Mouse (Mus musculus) stomach, embryonic 16.5 days (tissue): ENCODE results near the gene Osbpl3. TPM values are rescaled to one million over a fixed set of nuclear protein-coding genes. Genes with fewer than 3 reads are reported as not detected.

ENCODE experiments used
- ATAC-seq: fragments of 200-750 bp; cut with Nextera tagmentation; 2 replicates; pipeline ENCODE4 v1.8.0; 2017; ENCODE audit warnings: moderate number of reproducible peaks, moderate TSS enrichment; ENCODE audit not compliant: insufficient read depth, low FRiP score
- H3K27ac ChIP-seq: fragments of 300-500 bp; sonication (generic); 2 replicates; pipeline ENCODE4 v1.5.1; 2014; ENCODE audit warnings: low read length
- H3K27me3 ChIP-seq: fragments of 300-500 bp; sonication (generic); 2 replicates; pipeline ENCODE4 v1.6.1; 2014; ENCODE audit warnings: low read length, control low read depth, mixed read lengths; ENCODE audit not compliant: control insufficient read depth, insufficient read depth
- H3K36me3 ChIP-seq: fragments of 300-500 bp; sonication (generic); 2 replicates; pipeline ENCODE4 v1.6.1; 2014; ENCODE audit warnings: low read length; ENCODE audit not compliant: control insufficient read depth, insufficient read depth
- H3K4me1 ChIP-seq: fragments of 300-500 bp; sonication (generic); 2 replicates; pipeline ENCODE4 v1.6.1; 2014; ENCODE audit warnings: low read length, control low read depth, mixed read lengths; ENCODE audit not compliant: control insufficient read depth, insufficient read depth
- H3K4me2 ChIP-seq: fragments of 300-500 bp; sonication (generic); 2 replicates; pipeline ENCODE4 v1.6.1; 2014; ENCODE audit warnings: low read depth, low read length, mixed read lengths
- H3K4me3 ChIP-seq: fragments of 300-500 bp; sonication (generic); replicated peaks from 2 replicates; pipeline ENCODE4 v1.5.1; 2014; ENCODE audit warnings: mild to moderate bottlenecking, low read length
- H3K9ac ChIP-seq: fragments of 300-500 bp; sonication (generic); 2 replicates; pipeline ENCODE4 v1.6.1; 2014; ENCODE audit warnings: low read length
- H3K9me3 ChIP-seq: fragments of 300-500 bp; sonication (generic); replicated peaks from 2 replicates; pipeline ENCODE4 v1.6.1; 2016; ENCODE audit warnings: low read length, control low read depth; ENCODE audit not compliant: control insufficient read depth
- WGBS: fragments of 180-500 bp; shearing (Covaris S2); extraction: QIAGEN DNeasy Blood & Tissue Kit; methylation state at CpG from one replicate; pipeline ENCODE4 v1.1.7; 2014; 5-methylcytosine and 5-hydroxymethylcytosine counted together
- polyA plus RNA-seq: library from polyadenylated mRNA; unstranded; fragments of >200 nt; fragmentation: Nextera tagmentation; extraction: Ambion mirVana; gene quantifications from 2 replicates; pipeline ENCODE4 v1.2.1, GENCODE M21; 2015

The Osbpl3 gene
- polyA plus RNA-seq, 1 experiment from 2014 or later, result 15.5 TPM

DNA sequence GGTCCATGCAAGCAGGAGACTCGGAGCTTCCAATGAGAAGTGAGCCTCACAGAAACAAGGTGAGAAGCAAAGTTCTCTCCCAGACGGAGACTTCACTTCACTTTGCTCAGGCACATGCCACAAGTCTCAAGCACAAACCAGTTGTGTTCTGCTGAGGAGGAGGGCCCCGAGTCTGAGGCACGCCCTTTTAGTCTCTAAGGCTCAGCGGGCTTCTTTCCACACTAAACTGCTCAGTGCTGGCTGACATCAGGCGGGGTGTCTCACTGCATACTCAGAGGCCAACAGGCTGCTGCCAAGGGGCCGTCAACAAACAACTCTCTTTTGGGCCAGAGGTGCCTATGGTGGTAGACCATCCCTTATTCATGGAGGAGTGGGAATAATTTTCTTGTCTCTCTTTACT, 127.1 kb downstream of the Osbpl3 start:
- 31% methylated on average over 7 of the region's 7 CpGs for WGBS
- H3K4me3 ChIP-seq, result no peak overlapping the region
- H3K4me2 ChIP-seq, result peak overlapping the region; percentile 19; the same call in 1 of the 2 replicates
- H3K36me3 ChIP-seq, result 0 out of 2 replicates have a peak, but pooled peaks cover 5% of the 10 kb centered on the region
- H3K27ac ChIP-seq, result peak overlapping the region; percentile 47
- peak; percentile 65; the same call in 1 of the 2 replicates for ATAC-seq
- no peaks in the 10 kb centered on the region for H3K9me3 ChIP-seq
- no peaks in the 10 kb centered on the region for H3K27me3 ChIP-seq
- peaks cover 11% of the 10 kb centered on the region for H3K4me1 ChIP-seq
- H3K9ac ChIP-seq, result no peak overlapping the region; the same call in 1 of the 2 replicates

DNA sequence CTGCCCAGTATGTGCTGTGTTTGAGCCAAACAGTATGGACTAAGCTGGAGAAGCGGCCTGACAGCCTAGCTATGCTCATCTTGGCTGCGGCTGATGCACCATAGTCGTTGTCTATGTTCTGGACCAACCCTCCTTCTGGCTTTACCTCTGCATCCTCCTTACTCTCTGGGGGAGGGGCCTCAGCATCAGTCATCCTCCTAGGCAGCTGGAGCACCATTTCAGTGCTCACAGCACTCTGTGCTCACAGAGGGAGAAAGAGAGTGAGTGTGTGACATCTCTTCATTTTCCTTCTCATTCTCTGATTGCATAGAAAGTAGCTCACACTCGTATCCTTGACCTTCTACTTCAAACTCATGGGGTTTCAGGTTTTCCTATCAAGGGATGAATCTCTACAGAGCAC, 129.8 kb downstream of the Osbpl3 start:
- peaks cover 17% of the 10 kb centered on the region for H3K4me1 ChIP-seq
- no peak overlapping the region for H3K4me2 ChIP-seq
- 0 out of 2 replicates have a peak, but pooled peaks cover 5% of the 10 kb centered on the region for H3K36me3 ChIP-seq
- 82% methylated on average over 4 of the region's 4 CpGs for WGBS
- no peak overlapping the region for H3K4me3 ChIP-seq
- no peak overlapping the region for H3K27ac ChIP-seq
- H3K9ac ChIP-seq, result no peak overlapping the region
- ATAC-seq, result no peak
- H3K27me3 ChIP-seq, result no peaks in the 10 kb centered on the region
- no peaks in the 10 kb centered on the region for H3K9me3 ChIP-seq

DNA sequence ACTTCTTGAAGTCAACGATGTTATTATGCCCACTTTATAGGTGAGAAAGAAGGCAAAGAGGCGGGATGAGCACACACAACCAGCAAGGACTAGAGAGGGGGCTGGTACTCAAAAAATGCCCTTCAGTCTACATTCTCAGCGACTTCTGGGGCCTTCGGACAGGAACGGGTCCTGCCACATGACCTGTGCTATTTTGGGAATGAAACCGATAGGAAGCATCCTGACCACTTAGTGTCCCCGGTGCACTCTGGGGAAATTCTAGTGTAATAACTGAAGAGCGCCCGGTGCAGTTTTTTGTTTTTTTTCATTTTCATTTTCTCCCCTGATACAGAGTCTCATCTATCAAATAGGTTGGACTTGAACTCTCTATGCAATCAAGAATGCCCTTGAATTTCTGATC, 130.5 kb downstream of the Osbpl3 start:
- Histone ChIP-seq H3K4me1 (peaks cover 17% of the 10 kb centered on the region), H3K9me3 (no peaks in the 10 kb centered on the region), H3K9ac (no peak overlapping the region), H3K4me3 (no peak overlapping the region), H3K27me3 (no peaks in the 10 kb centered on the region), H3K36me3 (0 out of 2 replicates have a peak, but pooled peaks cover 5% of the 10 kb centered on the region), H3K27ac (no peak overlapping the region), H3K4me2 (no peak overlapping the region)
- no peak for ATAC-seq
- 76% methylated on average over 9 of the region's 9 CpGs for WGBS

DNA sequence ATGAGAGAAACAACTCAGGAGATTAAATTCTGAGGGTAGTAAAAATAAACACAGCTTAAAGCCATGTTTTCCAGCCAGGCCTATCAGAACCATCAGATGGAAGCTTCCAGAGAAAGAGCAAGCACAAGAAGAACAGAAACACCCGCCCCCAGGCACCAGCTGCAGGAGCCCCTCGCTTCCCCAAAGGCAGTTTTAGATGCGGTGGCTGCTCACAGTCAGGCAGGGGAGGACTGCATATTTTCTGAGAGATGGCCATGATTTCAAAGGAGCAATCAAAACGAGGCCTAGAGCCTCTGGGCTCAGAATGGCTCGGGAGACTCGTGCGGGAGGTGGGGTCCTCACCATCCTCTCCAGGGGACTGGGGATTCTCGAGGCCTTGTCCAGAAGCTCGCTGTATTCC, 133.4 kb downstream of the Osbpl3 start:
- 0 out of 2 replicates have a peak, but pooled peaks cover 5% of the 10 kb centered on the region for H3K36me3 ChIP-seq
- 0 out of 2 replicates have a peak, but pooled peaks cover 6% of the 10 kb centered on the region for H3K4me1 ChIP-seq
- no peak overlapping the region for H3K4me3 ChIP-seq
- H3K4me2 ChIP-seq, result no peak overlapping the region
- no peak for ATAC-seq
- no peak overlapping the region for H3K9ac ChIP-seq
- H3K9me3 ChIP-seq, result no peaks in the 10 kb centered on the region
- 53% methylated on average over 9 of the region's 9 CpGs for WGBS
- H3K27ac ChIP-seq, result no peak overlapping the region
- H3K27me3 ChIP-seq, result no peaks in the 10 kb centered on the region

DNA sequence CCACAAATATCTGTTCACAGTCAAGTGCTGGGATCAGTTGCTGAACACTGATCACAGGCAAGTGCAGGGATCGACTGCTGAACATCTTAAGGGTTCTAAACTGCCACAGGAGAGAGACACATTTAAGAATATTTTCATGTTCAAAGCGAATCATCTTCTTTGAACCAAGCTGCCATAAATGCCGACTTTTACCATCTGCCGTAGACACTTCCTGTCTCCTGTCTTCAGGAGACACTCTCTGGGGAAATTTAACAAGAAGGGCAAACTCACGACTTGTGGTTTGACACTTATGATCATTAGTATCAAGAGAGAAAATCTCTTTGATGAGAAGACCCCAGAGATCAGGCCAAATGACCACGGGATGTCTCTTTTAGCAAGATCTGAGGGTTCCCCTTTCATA, 134.3 kb downstream of the Osbpl3 start:
- Histone ChIP-seq H3K36me3 (0 out of 2 replicates have a peak, but pooled peaks cover 5% of the 10 kb centered on the region), H3K4me2 (no peak overlapping the region), H3K9ac (no peak overlapping the region), H3K27ac (no peak overlapping the region), H3K4me1 (0 out of 2 replicates have a peak, but pooled peaks cover 6% of the 10 kb centered on the region), H3K4me3 (no peak overlapping the region), H3K9me3 (no peaks in the 10 kb centered on the region), H3K27me3 (no peaks in the 10 kb centered on the region)
- ATAC-seq, result no peak
- 79% methylated on average over 6 of the region's 6 CpGs for WGBS

DNA sequence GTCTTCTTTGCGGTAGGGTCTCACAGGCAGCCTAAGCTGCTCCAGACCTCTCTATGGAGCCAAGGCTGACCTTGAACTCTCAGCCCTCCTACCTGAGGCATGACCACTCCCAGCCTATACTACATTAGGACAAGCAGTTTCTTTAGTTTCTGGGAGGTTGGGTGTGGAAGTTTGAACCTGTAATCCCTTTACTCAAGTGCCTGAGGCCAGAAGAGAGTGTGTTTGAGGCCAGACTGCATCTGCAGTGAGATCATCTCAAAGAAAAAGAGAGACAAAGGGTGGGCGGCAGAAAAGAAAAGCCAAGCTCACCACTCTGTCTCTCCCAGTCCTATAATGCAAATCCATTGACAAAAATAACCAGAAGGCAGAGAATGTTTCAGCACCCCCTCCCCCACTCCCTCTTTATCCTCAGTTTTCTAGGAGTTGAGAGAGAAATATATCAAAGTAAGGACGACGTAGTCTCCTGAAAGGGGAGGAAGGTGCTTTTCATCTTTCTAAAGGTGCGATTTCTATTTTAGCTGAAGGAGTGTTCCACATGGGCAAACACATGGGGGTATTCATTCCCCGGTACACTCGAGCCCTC, 137.3 kb downstream of the Osbpl3 start:
- 0 out of 2 replicates have a peak, but pooled peaks cover 6% of the 10 kb centered on the region for H3K4me1 ChIP-seq
- no peaks in the 10 kb centered on the region for H3K36me3 ChIP-seq
- H3K9ac ChIP-seq, result no peak overlapping the region
- ATAC-seq, result no peak
- H3K27me3 ChIP-seq, result no peaks in the 10 kb centered on the region
- no peaks in the 10 kb centered on the region for H3K9me3 ChIP-seq
- H3K27ac ChIP-seq, result no peak overlapping the region
- no peak overlapping the region for H3K4me2 ChIP-seq
- WGBS, result 73% methylated on average over 7 of the region's 7 CpGs
- no peak overlapping the region for H3K4me3 ChIP-seq

DNA sequence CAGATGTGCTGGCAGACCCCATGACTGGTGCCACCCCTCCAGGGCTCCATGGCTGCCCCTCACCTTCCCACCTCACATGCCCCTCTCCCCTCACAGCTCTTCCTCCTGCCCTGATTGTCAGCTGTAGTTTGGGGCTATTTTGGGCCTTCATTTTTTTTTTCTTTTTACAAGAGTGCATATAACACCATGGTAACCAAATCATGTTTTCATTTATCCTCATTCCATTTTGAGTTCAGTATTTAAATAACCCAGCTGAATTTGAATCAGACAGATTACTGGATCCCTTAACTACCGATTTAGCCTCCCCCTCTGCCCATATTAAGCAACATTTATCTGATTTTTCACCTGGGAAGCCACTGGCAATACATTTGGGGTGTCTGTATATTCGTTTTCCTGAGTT, 137.9 kb downstream of the Osbpl3 start:
- 63% methylated on average over 2 of the region's 2 CpGs for WGBS
- H3K27ac ChIP-seq, result no peak overlapping the region
- H3K4me1 ChIP-seq, result 0 out of 2 replicates have a peak, but pooled peaks cover 6% of the 10 kb centered on the region
- ATAC-seq, result no peak
- no peak overlapping the region for H3K4me3 ChIP-seq
- no peaks in the 10 kb centered on the region for H3K27me3 ChIP-seq
- H3K4me2 ChIP-seq, result no peak overlapping the region
- no peaks in the 10 kb centered on the region for H3K36me3 ChIP-seq
- H3K9me3 ChIP-seq, result no peaks in the 10 kb centered on the region
- H3K9ac ChIP-seq, result no peak overlapping the region

DNA sequence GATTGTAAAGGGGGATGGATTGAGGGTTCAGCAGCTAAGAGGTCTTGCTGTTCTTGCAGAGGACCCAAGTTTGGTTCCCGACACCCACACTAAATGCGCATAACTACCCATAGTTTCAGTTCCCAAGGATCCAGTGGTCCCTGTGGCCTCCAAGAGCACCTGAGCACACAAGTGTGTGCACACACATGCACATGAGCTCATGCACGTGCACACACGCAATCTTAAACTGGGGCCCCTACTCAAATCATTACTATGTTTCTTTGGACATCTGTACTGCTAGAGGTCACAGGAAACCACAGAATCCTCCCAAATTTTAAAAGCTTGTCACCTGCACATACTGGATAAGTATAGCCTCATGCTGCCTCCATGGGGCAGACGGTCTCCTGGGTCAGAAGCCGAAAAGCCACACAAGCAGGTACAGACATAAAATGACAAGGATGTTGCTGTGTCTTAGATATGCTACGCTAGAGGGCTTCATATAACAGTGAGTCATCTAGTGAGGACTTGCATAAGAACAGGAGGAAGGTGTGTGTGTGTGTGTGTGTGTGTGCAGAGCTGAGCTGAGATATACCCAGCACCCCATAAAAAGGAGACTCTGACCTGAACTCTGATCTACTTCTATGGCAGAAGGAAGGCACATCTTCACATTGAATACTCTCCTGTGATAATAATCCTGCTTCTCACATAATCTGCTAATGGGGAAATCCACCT, 139.1 kb downstream of the Osbpl3 start:
- Histone ChIP-seq H3K27ac (no peak overlapping the region), H3K36me3 (no peaks in the 10 kb centered on the region), H3K4me2 (no peak overlapping the region), H3K9ac (no peak overlapping the region), H3K4me1 (no peaks in the 10 kb centered on the region), H3K27me3 (no peaks in the 10 kb centered on the region), H3K4me3 (no peak overlapping the region), H3K9me3 (no peaks in the 10 kb centered on the region)
- ATAC-seq, result no peak
- WGBS, result 89% methylated on average over 7 of the region's 7 CpGs

DNA sequence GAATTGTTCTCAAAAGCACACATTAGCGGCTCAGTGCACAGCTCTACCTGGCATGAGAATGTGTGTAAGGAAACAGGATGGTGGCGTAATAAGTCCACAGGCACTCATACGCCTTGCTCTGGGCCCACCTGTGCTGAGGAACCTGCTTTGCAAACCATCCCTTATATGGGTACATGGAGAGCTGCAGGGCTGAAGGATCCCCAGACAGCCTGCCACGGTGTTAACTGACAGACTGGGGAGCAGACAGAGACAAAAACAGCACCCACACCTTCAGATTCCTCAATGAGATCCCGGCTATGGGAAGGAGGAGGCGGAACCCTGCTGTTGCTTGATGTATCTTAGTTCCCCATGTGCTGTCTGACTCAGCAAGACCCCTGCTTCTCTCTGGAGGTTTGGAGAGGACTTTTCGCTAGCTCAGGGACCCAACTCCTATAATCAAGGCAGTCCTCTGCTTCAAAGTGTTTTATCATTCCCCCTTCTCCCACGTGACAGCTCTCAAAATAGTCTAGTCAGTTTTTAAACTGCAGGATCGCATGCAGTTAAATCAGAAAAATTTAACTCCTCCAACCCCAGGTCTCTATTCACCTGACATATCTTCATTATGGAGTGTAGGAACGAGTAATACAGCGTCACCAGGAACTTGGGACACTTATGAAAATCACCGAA, 141.5 kb downstream of the Osbpl3 start:
- H3K4me3 ChIP-seq, result no peak overlapping the region
- no peaks in the 10 kb centered on the region for H3K9me3 ChIP-seq
- WGBS, result 67% methylated on average over 12 of the region's 12 CpGs
- H3K4me2 ChIP-seq, result no peak overlapping the region
- no peaks in the 10 kb centered on the region for H3K4me1 ChIP-seq
- no peak for ATAC-seq
- no peak overlapping the region for H3K27ac ChIP-seq
- peak overlapping the region; percentile 5; the same call in 1 of the 2 replicates for H3K9ac ChIP-seq
- no peaks in the 10 kb centered on the region for H3K36me3 ChIP-seq
- no peaks in the 10 kb centered on the region for H3K27me3 ChIP-seq
